Comparison of ENCODE assay signal across 8 mouse cellular contexts in the genomic region with DNA sequence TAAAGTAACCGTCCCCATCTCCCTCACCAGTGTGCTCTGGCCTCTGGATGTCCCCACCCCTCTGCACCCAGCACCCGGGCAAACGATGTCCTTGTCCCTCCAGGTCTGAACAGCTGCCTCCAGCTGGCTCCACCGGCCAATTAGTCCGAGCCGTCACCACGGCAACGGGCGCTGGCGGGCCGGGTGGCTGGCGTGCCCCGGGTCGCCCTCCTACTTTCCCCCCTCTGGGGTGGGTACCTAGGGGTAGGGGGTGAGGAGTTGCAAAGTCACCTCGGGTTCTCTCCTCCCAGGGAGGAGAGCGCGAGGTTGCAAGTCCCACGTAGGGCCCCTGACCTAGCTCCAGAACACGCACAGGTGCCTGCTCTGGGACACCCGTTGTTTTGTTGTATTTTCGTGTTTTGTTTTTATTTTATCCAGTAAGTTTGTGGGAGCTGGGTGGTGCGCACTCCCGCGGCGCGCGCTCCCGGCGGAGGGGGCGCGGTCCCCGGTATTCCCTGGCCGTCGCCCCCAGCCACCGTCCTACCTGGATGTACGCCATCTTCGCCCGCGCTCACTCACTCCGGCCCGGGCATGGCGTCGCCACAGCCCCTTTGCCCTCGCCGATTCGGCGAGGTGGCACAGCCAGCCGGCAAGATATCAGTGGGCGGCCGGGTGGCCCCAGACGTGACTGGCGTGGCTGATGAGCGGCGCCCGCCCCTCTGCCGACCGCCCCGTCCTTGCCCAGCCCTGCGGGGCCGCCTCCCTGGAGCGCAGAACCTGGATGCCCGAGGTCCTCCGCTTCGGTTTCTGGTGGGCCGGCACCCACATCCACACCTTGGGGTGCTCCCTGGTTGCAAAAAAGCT. TPM values are rescaled to one million over a fixed set of nuclear protein-coding genes. Genes with fewer than 3 reads are reported as not detected.
DNase-seq lines count a peak whose midpoint lies in the region; ATAC-seq and TF ChIP-seq lines count a peak whose summit lies in the region.

No protein-coding gene starts in this region.

- DNase-seq in adrenal gland, postnatal 10 days, result peak; percentile 60
- DNase-seq in hindbrain, embryonic 14.5 days (ENCODE audit: low spot score), result peak; percentile 32
- no peak for DNase-seq in liver, adult 2 months (ENCODE audit: extremely low read depth, low read depth, low spot score)
- DNase-seq in neural tube, embryonic 10.5 days (ENCODE audit: extremely low spot score, low spot score), result peak; percentile 53
- no peak for DNase-seq in layer of hippocampus, adult 9-11 months

- H3K4me3 ChIP-seq in erythroblast, embryonic 14.5 days (replicated peaks), result peak overlapping the region; percentile 29
- H3K4me3 ChIP-seq in forebrain, embryonic 12.5 days (replicated peaks), result peak overlapping the region; percentile 62
- H3K4me3 ChIP-seq in hindbrain, embryonic 14.5 days (replicated peaks; ENCODE audit: low read length), result peak overlapping the region; percentile 65
- H3K4me3 ChIP-seq in liver, adult 2 months (ENCODE audit: insufficient read depth, low read depth, low read length), result peak overlapping the region; percentile 10; the same call in 1 of the 2 replicates

- peaks cover 2% of the 10 kb centered on the region; the same call in 1 of the 2 replicates for H3K4me1 ChIP-seq in erythroblast, embryonic 14.5 days (ENCODE audit: control insufficient read depth)
- H3K4me1 ChIP-seq in forebrain, embryonic 12.5 days, result peaks cover 35% of the 10 kb centered on the region
- H3K4me1 ChIP-seq in hindbrain, embryonic 14.5 days (replicated peaks; ENCODE audit: control insufficient read depth, insufficient read depth, low read length), result peaks cover 12% of the 10 kb centered on the region
- H3K4me1 ChIP-seq in liver, adult 2 months (ENCODE audit: control insufficient read depth, insufficient read depth, low read length), result peaks cover 6% of the 10 kb centered on the region

- TF ChIP-seq CTCF in liver, adult 2 months (IDR thresholded peaks at IDR 0.05; ENCODE audit: low read depth, low read length), result no peak

- WGBS in forebrain, embryonic 12.5 days, result under 1% methylated on average over 65 of the region's 65 CpGs
- under 1% methylated on average over 65 of the region's 65 CpGs for WGBS in hindbrain, embryonic 14.5 days
- 1% methylated on average over 65 of the region's 65 CpGs for WGBS in liver, adult 2 months

- H3K36me3 ChIP-seq in erythroblast, embryonic 14.5 days (ENCODE audit: control insufficient read depth), result no peaks in the 10 kb centered on the region
- no peaks in the 10 kb centered on the region for H3K36me3 ChIP-seq in forebrain, embryonic 12.5 days (replicated peaks)
- H3K36me3 ChIP-seq in hindbrain, embryonic 14.5 days (replicated peaks; ENCODE audit: control insufficient read depth, insufficient read depth), result no peaks in the 10 kb centered on the region
- no peaks in the 10 kb centered on the region for H3K36me3 ChIP-seq in liver, adult 2 months (ENCODE audit: control insufficient read depth, insufficient read depth, low read length)

- ATAC-seq in erythroblast, adult 5-6 weeks (replicated peaks; ENCODE audit: low FRiP score, poor library complexity, severe bottlenecking), result no peak
- ATAC-seq in forebrain, embryonic 12.5 days (ENCODE audit: low FRiP score), result peak; percentile 79
- ATAC-seq in hindbrain, embryonic 14.5 days (ENCODE audit: low FRiP score), result peak; percentile 68

- H3K9me3 ChIP-seq in erythroblast, embryonic 14.5 days (ENCODE audit: control insufficient read depth, low read length), result no peaks in the 10 kb centered on the region
- no peaks in the 10 kb centered on the region for H3K9me3 ChIP-seq in forebrain, embryonic 12.5 days
- no peaks in the 10 kb centered on the region for H3K9me3 ChIP-seq in hindbrain, embryonic 14.5 days (ENCODE audit: control insufficient read depth, low read length)

- H3K27me3 ChIP-seq in erythroblast, embryonic 14.5 days (ENCODE audit: control insufficient read depth), result peaks cover 43% of the 10 kb centered on the region
- peaks cover 34% of the 10 kb centered on the region for H3K27me3 ChIP-seq in forebrain, embryonic 12.5 days
- peaks cover 3% of the 10 kb centered on the region; the same call in 1 of the 2 replicates for H3K27me3 ChIP-seq in hindbrain, embryonic 14.5 days (ENCODE audit: control insufficient read depth, insufficient read depth, low read length)
- peaks cover 13% of the 10 kb centered on the region for H3K27me3 ChIP-seq in liver, adult 2 months (ENCODE audit: control insufficient read depth, insufficient read depth, low read length)

- peak overlapping the region; percentile 70 for H3K9ac ChIP-seq in forebrain, embryonic 12.5 days
- H3K9ac ChIP-seq in hindbrain, embryonic 14.5 days, result peak overlapping the region; percentile 75
- H3K9ac ChIP-seq in liver, adult 2 months (ENCODE audit: low read depth, low read length), result no peak overlapping the region

- H3K27ac ChIP-seq in forebrain, embryonic 12.5 days, result no peak overlapping the region
- no peak overlapping the region for H3K27ac ChIP-seq in hindbrain, embryonic 14.5 days
- no peak overlapping the region for H3K27ac ChIP-seq in liver, adult 2 months (replicated peaks; ENCODE audit: insufficient read depth, low read depth, low read length)

- TF ChIP-seq POLR2A in liver, adult 2 months (IDR thresholded peaks at IDR 0.05; ENCODE audit: extremely low read depth, insufficient read depth, low read length), result no peak

- peak overlapping the region; percentile 97 for H3K4me2 ChIP-seq in forebrain, embryonic 12.5 days
- H3K4me2 ChIP-seq in hindbrain, embryonic 14.5 days (replicated peaks), result peak overlapping the region; percentile 96

- H3K79me2 ChIP-seq in liver, adult 2 months (ENCODE audit: control insufficient read depth, insufficient read depth, low read length), result no peaks in the 10 kb centered on the region

RNA-seq across cellular contexts. Expression of gene Syt17, which starts 0.5 kb away (rescaled TPM):
- 0.02 TPM in 1 of 2 replicates, not detected in the other for polyA plus RNA-seq in erythroblast, embryonic 14.5 days (2012)
- total RNA-seq in erythroblast, adult 5-6 weeks (2015; ENCODE audit: low replicate concordance), result not detected in 2 replicates
- total RNA-seq in erythroblast, adult 5-6 weeks (2017; ENCODE audit: low replicate concordance), result not detected in 2 replicates
- total RNA-seq in adrenal gland, postnatal 10 days (2021), result 10 to 100 TPM in 1 of 2 experiments, 1 to 10 TPM in 1; 9.0 to 11.4 TPM
- polyA plus RNA-seq in forebrain, embryonic 12.5 days (2016; fragmentation: Nextera tagmentation; extraction: Ambion mirVana), result 3.4 and 4.0 TPM in 2 replicates
- polyA plus RNA-seq in hindbrain, embryonic 14.5 days (2014; fragmentation: Nextera tagmentation; extraction: Ambion mirVana), result 18.6 and 22.3 TPM in 2 replicates
- total RNA-seq in liver, adult 2 months (2014; rRNA removed), result not detected in 2 replicates
- not detected in 2 replicates for polyA plus RNA-seq in liver, adult 2 months (2012; rRNA removed)

RNA-seq across cellular contexts. Expression of gene Itpripl2, which starts 44.3 kb away (rescaled TPM):
- not detected in 2 replicates for polyA plus RNA-seq in erythroblast, embryonic 14.5 days (2012)
- 5.0 and 5.6 TPM in 2 replicates for total RNA-seq in erythroblast, adult 5-6 weeks (2015; ENCODE audit: low replicate concordance)
- 5.5 and 6.6 TPM in 2 replicates for total RNA-seq in erythroblast, adult 5-6 weeks (2017; ENCODE audit: low replicate concordance)
- total RNA-seq in adrenal gland, postnatal 10 days (2021), result 10 to 100 TPM; 19.0 to 21.2 TPM
- 1.0 and 1.3 TPM in 2 replicates for polyA plus RNA-seq in forebrain, embryonic 12.5 days (2016; fragmentation: Nextera tagmentation; extraction: Ambion mirVana)
- 0.56 and 0.84 TPM in 2 replicates for polyA plus RNA-seq in hindbrain, embryonic 14.5 days (2014; fragmentation: Nextera tagmentation; extraction: Ambion mirVana)
- total RNA-seq in liver, adult 2 months (2014; rRNA removed), result 3.5 and 4.2 TPM in 2 replicates
- polyA plus RNA-seq in liver, adult 2 months (2012; rRNA removed), result 0.98 and 1.6 TPM in 2 replicates

Comparison
In these comparisons a context has a peak if more than half of its experiments do, and no peak if none do; other contexts are left out.
1. H3K4me3 ChIP-seq: peak in every context shown above with its lines; median percentile 65 in hindbrain, embryonic 14.5 days; 62 in forebrain, embryonic 12.5 days; 29 in erythroblast, embryonic 14.5 days; 10 in liver, adult 2 months.
2. DNase-seq: peak in adrenal gland, postnatal 10 days (single experiment), hindbrain, embryonic 14.5 days (single experiment) and neural tube, embryonic 10.5 days (single experiment); none in liver, adult 2 months (single experiment) and layer of hippocampus, adult 9-11 months (single experiment).